Mouse (Mus musculus) cerebellum, adult 9-11 months (tissue): ENCODE measurements around the gene Fscn2.

Source experiments
- DNase-seq: peaks from one replicate; pipeline ENCODE4 v3.0.0; 2022

Fscn2 gene

GRCm38 (mm10) chr11:120360062-120360461, 1.3 kb upstream of the Fscn2 start:
- no peak for DNase-seq

- DNase-seq: no peak
Observed at GRCm38 (mm10) chr11:120360755-120361154, 579 bp upstream of the Fscn2 start.

GRCm38 (mm10) chr11:120362891-120363290, 1.6 kb downstream of the Fscn2 start:
- no peak for DNase-seq

- no peak for DNase-seq
Observed at GRCm38 (mm10) chr11:120366443-120367027, 5.2 kb downstream of the Fscn2 start.

GRCm38 (mm10) chr11:120369656-120370055, 8.3 kb downstream of the Fscn2 start:
- no peak for DNase-seq

GRCm38 (mm10) chr11:120373025-120373424, 11.7 kb downstream of the Fscn2 start:
- no peak for DNase-seq

- DNase-seq: no peak
Observed at GRCm38 (mm10) chr11:120373820-120374586, 12.7 kb downstream of the Fscn2 start.

- no peak for DNase-seq
Observed at GRCm38 (mm10) chr11:120375324-120375723, 14.0 kb downstream of the Fscn2 start.

- peak; percentile 15 for DNase-seq
Observed at GRCm38 (mm10) chr11:120376302-120377160, 15.2 kb downstream of the Fscn2 start.

- DNase-seq: peak; percentile 56
Observed at GRCm38 (mm10) chr11:120377337-120377736, 16.0 kb downstream of the Fscn2 start.

- DNase-seq: peak; percentile 70
Observed at GRCm38 (mm10) chr11:120378031-120378610, 16.8 kb downstream of the Fscn2 start.

GRCm38 (mm10) chr11:120378611-120379540, 17.5 kb downstream of the Fscn2 start, which contains the start of gene Faap100:
Gene Faap100, minus strand, starts transcription at chr11:120378764.
- DNase-seq: peak; percentile 89

GRCm38 (mm10) chr11:120380271-120380670, 18.9 kb downstream of the Fscn2 start:
- DNase-seq: no peak

GRCm38 (mm10) chr11:120381157-120381556, 19.8 kb downstream of the Fscn2 start:
- no peak for DNase-seq

- DNase-seq: no peak
Observed at GRCm38 (mm10) chr11:120382509-120382908, 21.2 kb downstream of the Fscn2 start.

- DNase-seq: no peak
Observed at GRCm38 (mm10) chr11:120386632-120387031, 25.3 kb downstream of the Fscn2 start.

GRCm38 (mm10) chr11:120387157-120387556, 25.8 kb downstream of the Fscn2 start:
- DNase-seq: no peak

GRCm38 (mm10) chr11:120388580-120388979, 27.2 kb downstream of the Fscn2 start:
- DNase-seq: no peak

- DNase-seq: no peak
Observed at GRCm38 (mm10) chr11:120395661-120396060, 34.3 kb downstream of the Fscn2 start.

- DNase-seq: no peak
Observed at GRCm38 (mm10) chr11:120397602-120398001, 36.3 kb downstream of the Fscn2 start.

GRCm38 (mm10) chr11:120399319-120399718, 38.0 kb downstream of the Fscn2 start:
- no peak for DNase-seq

GRCm38 (mm10) chr11:120404814-120405213, 43.5 kb downstream of the Fscn2 start:
- DNase-seq: no peak
